Mouse (Mus musculus) stomach, postnatal 0 days (tissue): ENCODE results near the gene Olfr1176. TPM values are rescaled to one million over a fixed set of nuclear protein-coding genes. Genes with fewer than 3 reads are reported as not detected.

ENCODE experiments used
- ATAC-seq: fragments of 200-750 bp; cut with Nextera tagmentation; 2 replicates; pipeline ENCODE4 v1.8.0; 2017; ENCODE audit not compliant: low FRiP score, low TSS enrichment
- DNase-seq: peaks from one replicate; pipeline ENCODE4 v3.0.0-alpha.2; 2016; ENCODE audit warnings: low spot score
- H3K27ac ChIP-seq: fragments of 300-500 bp; sonication (generic); replicated peaks from 2 replicates; pipeline ENCODE4 v1.5.1; 2014; ENCODE audit warnings: mild to moderate bottlenecking, control low read depth
- H3K27me3 ChIP-seq: fragments of 300-500 bp; sonication (generic); 2 replicates; pipeline ENCODE4 v1.6.1; 2014; ENCODE audit warnings: low read length; ENCODE audit not compliant: control insufficient read depth, insufficient read depth
- H3K36me3 ChIP-seq: fragments of 300-500 bp; sonication (generic); 2 replicates; pipeline ENCODE4 v1.6.1; 2014; ENCODE audit warnings: low read length, mixed read lengths; ENCODE audit not compliant: control insufficient read depth, insufficient read depth
- H3K4me1 ChIP-seq: fragments of 300-500 bp; sonication (generic); replicated peaks from 2 replicates; pipeline ENCODE4 v1.6.1; 2014; ENCODE audit warnings: antibody characterized with exemption; ENCODE audit not compliant: control insufficient read depth, insufficient read depth
- H3K4me2 ChIP-seq: fragments of 300-500 bp; sonication (generic); replicated peaks from 2 replicates; pipeline ENCODE4 v1.6.1; 2014; ENCODE audit warnings: low read depth, mild to moderate bottlenecking, control low read depth, moderate library complexity
- H3K4me3 ChIP-seq: fragments of 300-500 bp; sonication (generic); 2 replicates; pipeline ENCODE4 v1.5.1; 2014; ENCODE audit warnings: low read depth, low read length, control low read depth
- H3K9ac ChIP-seq: fragments of 300-500 bp; sonication (generic); 2 replicates; pipeline ENCODE4 v1.6.1; 2014; ENCODE audit warnings: mild to moderate bottlenecking, low read length, control low read depth, mixed read lengths
- H3K9me3 ChIP-seq: fragments of 300-500 bp; sonication (generic); 2 replicates; pipeline ENCODE4 v1.6.1; 2016; ENCODE audit warnings: low read length; ENCODE audit not compliant: control insufficient read depth
- CTCF ChIP-seq: IDR thresholded peaks from 2 replicates; pipeline ENCODE4 v1.5.1; 2016; ENCODE audit warnings: antibody characterized with exemption, low read depth, mild to moderate bottlenecking, moderate library complexity
- EP300 ChIP-seq: optimal IDR thresholded peaks from 2 replicates; pipeline ENCODE3; 2016; ENCODE audit warnings: antibody characterized with exemption
- WGBS: fragments of 180-500 bp; shearing (Covaris S2); extraction: QIAGEN DNeasy Blood & Tissue Kit; methylation state at CpG from one replicate; pipeline ENCODE4 v1.1.7; 2014; 5-methylcytosine and 5-hydroxymethylcytosine counted together
- polyA plus RNA-seq: library from polyadenylated mRNA; unstranded; fragments of >200 nt; fragmentation: Nextera tagmentation; extraction: Ambion mirVana; gene quantifications from 2 replicates; pipeline ENCODE4 v1.2.1, GENCODE M21; 2015

Gene Olfr1176
- not detected in 2 replicates for polyA plus RNA-seq

DNA sequence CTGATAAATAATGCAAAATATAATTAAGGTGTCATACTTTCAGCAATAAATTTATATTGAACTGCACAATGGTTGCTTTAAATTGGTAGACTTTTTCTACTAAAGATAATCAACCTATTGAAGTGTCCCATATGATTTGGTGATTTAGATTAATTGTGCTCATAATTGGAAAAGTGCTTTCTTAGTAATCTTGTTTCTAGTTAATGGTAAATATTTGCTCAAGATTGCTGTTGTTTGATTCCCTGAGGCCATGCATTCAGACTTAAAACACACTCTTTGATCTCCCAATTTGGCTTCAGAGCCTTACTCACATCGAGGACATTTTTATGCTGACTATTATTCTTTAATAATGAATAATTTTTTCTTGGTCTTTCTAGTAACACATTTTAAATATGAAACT, at the start of gene Olfr1176:
Olfr1176 (plus strand) TSS at position 301 of the 400 bp plus-strand sequence.
- Histone ChIP-seq H3K4me3 (no peak within 1 kb of the TSS), H3K36me3 (no peaks in the 10 kb centered on the region), H3K9me3 (no peaks in the 10 kb centered on the region), H3K27me3 (no peaks in the 10 kb centered on the region), H3K4me2 (no peak within 1 kb of the TSS), H3K9ac (no peak within 1 kb of the TSS), H3K27ac (no peak within 1 kb of the TSS), H3K4me1 (no peaks in the 10 kb centered on the region)
- TF ChIP-seq CTCF (no peak), EP300 (no peak)
- DNase-seq (no peak), ATAC-seq (no peak)
- 30% methylated on average over 1 of the region's 1 CpGs for WGBS

DNA sequence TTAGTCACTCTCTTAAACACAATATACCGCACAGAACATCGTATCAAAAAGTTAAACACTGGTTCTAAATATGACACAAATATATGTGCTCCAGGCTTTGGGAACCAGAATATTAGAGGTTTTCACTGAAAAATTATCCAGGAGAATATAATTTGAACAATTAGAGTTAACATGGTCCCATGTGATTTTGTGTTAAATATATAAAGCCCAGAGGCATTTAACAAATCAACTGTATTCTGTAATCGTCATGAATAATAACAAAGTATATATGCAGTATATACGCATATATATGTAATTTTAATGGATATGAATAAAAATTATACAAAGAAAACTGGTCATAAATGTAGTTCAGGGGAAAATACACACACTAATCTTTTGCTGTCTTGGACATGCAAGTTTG, 21.5 kb upstream of the Olfr1176 start, which contains the start of gene Olfr1174-ps:
Olfr1174-ps (minus strand) TSS at position 101 of the 400 bp plus-strand sequence.
- Histone ChIP-seq H3K4me2 (no peak within 1 kb of the TSS), H3K36me3 (no peaks in the 10 kb centered on the region), H3K27ac (no peak within 1 kb of the TSS), H3K4me1 (no peaks in the 10 kb centered on the region), H3K9ac (no peak within 1 kb of the TSS), H3K9me3 (no peaks in the 10 kb centered on the region), H3K4me3 (no peak within 1 kb of the TSS), H3K27me3 (no peaks in the 10 kb centered on the region)
- 84% methylated on average over 4 of the region's 4 CpGs for WGBS
- TF ChIP-seq EP300 (no peak), CTCF (no peak)
- ATAC-seq, result no peak
- no peak for DNase-seq

DNA sequence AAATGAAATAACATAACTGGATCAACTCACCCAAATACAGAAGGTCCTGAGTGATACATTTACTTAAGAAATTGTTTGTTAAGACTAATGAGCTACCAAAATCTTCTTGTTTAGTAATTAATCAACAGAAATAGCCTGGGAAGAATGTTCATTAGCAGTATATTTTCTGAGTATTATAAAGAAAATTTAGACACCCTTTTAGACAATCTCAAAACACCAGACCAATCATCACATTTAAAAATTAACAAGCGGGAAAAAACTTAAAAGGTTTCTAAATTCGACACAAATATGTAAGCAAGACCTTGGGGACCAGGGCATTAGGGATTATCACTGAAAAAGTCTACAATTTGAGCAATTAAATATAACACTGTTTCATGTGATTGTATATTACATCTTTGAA, 9.4 kb upstream of the Olfr1176 start, which contains the start of gene Olfr1175-ps:
Olfr1175-ps (minus strand) TSS at position 101 of the 400 bp plus-strand sequence.
- H3K36me3 ChIP-seq, result no peaks in the 10 kb centered on the region
- no peaks in the 10 kb centered on the region for H3K9me3 ChIP-seq
- H3K27me3 ChIP-seq, result no peaks in the 10 kb centered on the region
- H3K4me2 ChIP-seq, result no peak within 1 kb of the TSS
- no peak within 1 kb of the TSS for H3K4me3 ChIP-seq
- ATAC-seq (no peak), DNase-seq (no peak)
- WGBS, result 83% methylated on average over 2 of the region's 2 CpGs
- no peak within 1 kb of the TSS for H3K9ac ChIP-seq
- H3K4me1 ChIP-seq, result no peaks in the 10 kb centered on the region
- no peak within 1 kb of the TSS for H3K27ac ChIP-seq
- TF ChIP-seq EP300 (no peak), CTCF (no peak)

DNA sequence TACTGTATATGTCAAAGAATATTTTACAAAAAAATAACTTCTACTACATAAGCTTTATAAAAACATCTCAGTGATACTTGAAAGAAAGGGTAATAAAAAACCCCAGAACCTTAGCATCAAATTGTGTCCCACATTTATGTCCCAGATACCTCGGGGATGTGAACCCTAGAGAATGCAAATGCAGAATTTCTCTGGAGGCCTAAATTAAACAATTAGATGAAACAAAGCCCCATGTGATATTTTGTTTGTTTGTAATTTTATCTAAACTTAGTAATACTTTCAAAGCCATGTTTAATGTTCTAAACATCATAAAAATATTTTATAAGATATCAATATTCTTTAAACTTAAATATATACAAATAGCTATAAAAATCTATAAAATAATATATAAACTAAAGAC, 9.9 kb downstream of the Olfr1176 start, which contains the start of gene Olfr1177-ps:
Olfr1177-ps (minus strand) TSS at position 101 of the 400 bp plus-strand sequence.
- DNase-seq (no peak), ATAC-seq (no peak)
- H3K4me3 ChIP-seq, result no peak within 1 kb of the TSS
- H3K4me2 ChIP-seq, result no peak within 1 kb of the TSS
- no peaks in the 10 kb centered on the region for H3K27me3 ChIP-seq
- no peak within 1 kb of the TSS for H3K27ac ChIP-seq
- no peaks in the 10 kb centered on the region for H3K4me1 ChIP-seq
- WGBS, result 82% methylated on average over 1 of the region's 1 CpGs
- H3K36me3 ChIP-seq, result no peaks in the 10 kb centered on the region
- H3K9ac ChIP-seq, result no peak within 1 kb of the TSS
- TF ChIP-seq CTCF (no peak), EP300 (no peak)
- H3K9me3 ChIP-seq, result no peaks in the 10 kb centered on the region

DNA sequence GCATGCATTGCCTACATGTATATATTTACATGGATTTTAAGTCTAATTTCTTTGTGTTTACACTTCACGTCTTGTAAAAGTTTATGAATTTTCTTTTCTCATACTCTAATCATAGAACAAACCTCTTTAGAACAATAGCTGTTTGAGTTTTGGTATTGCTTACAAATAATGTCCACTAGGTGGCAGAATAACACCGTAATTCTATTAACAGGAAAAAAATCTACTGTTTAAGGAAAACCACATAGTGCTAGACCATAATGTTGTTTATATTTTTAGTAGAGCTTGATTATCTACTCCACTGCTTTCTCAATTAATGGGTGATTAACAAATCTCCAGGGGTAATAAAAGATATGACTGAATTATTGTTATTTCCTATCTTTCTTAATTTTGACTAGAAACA, 19.8 kb downstream of the Olfr1176 start:
- no peak for ATAC-seq
- Histone ChIP-seq H3K9ac (no peak overlapping the region), H3K27me3 (no peaks in the 10 kb centered on the region), H3K36me3 (no peaks in the 10 kb centered on the region), H3K27ac (no peak overlapping the region), H3K9me3 (no peaks in the 10 kb centered on the region), H3K4me3 (no peak overlapping the region), H3K4me1 (no peaks in the 10 kb centered on the region), H3K4me2 (no peak overlapping the region)
- no peak for DNase-seq
- TF ChIP-seq CTCF (peak; percentile 78), EP300 (no peak)
- WGBS, result 0% methylated on average over 2 of the region's 2 CpGs

DNA sequence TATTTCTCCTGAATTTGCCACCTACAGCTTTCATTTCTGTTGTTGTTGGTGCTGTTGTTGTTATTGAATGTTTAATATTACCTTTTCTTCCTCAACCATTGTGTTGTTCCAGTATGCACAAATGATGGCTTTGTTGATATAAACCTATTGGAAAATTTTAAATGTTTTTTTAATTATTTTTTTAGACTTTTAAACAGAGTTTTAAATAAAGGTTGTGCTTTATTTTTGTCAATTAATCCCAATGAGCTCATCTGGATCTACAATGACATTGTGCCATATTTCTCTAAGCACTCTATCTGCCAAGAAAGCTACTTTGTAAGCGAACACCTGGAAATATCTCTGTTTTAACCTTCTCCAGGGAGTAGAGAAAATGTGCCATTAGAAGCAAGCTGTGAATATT, 50.2 kb downstream of the Olfr1176 start, which contains the start of gene Olfr1178:
Olfr1178 (plus strand) TSS at position 301 of the 400 bp plus-strand sequence.
- Histone ChIP-seq H3K27ac (no peak within 1 kb of the TSS), H3K9ac (no peak within 1 kb of the TSS), H3K4me3 (no peak within 1 kb of the TSS), H3K4me1 (no peaks in the 10 kb centered on the region), H3K4me2 (no peak within 1 kb of the TSS), H3K27me3 (no peaks in the 10 kb centered on the region), H3K9me3 (no peaks in the 10 kb centered on the region), H3K36me3 (no peaks in the 10 kb centered on the region)
- TF ChIP-seq CTCF (no peak), EP300 (no peak)
- 95% methylated on average over 1 of the region's 1 CpGs for WGBS
- ATAC-seq (no peak), DNase-seq (no peak)

Other genes starting within 250 kb of the Olfr1176 start
- not detected in 2 replicates for gene Olfr1164, start 242.8 kb upstream of the Olfr1176 start, polyA plus RNA-seq
- gene Olfr1166, start 208.4 kb upstream of the Olfr1176 start, polyA plus RNA-seq, result not detected in 2 replicates
- not detected in 2 replicates for gene Olfr1167, start 181.5 kb upstream of the Olfr1176 start, polyA plus RNA-seq
- not detected in 2 replicates for gene Olfr1168, start 154.8 kb upstream of the Olfr1176 start, polyA plus RNA-seq
- gene Olfr1170, start 108.4 kb upstream of the Olfr1176 start, polyA plus RNA-seq, result 0.04 TPM in 1 of 2 replicates, not detected in the other
- 0.01 TPM in 1 of 2 replicates, not detected in the other for gene Olfr1173, start 56.8 kb upstream of the Olfr1176 start, polyA plus RNA-seq
- gene Olfr1174-ps, start 21.6 kb upstream of the Olfr1176 start, polyA plus RNA-seq, result not detected in 2 replicates
- gene Olfr1175-ps, start 9.5 kb upstream of the Olfr1176 start, polyA plus RNA-seq, result not detected in 2 replicates
- not detected in 2 replicates for gene Olfr1177-ps, start 9.8 kb downstream of the Olfr1176 start, polyA plus RNA-seq
- gene Olfr1178, start 50.3 kb downstream of the Olfr1176 start, polyA plus RNA-seq, result 0.04 TPM in 1 of 2 replicates, not detected in the other
- gene Olfr1179, start 69.7 kb downstream of the Olfr1176 start, polyA plus RNA-seq, result not detected in 2 replicates
- not detected in 2 replicates for gene Olfr1180, start 82.4 kb downstream of the Olfr1176 start, polyA plus RNA-seq
- gene Olfr1181, start 89.5 kb downstream of the Olfr1176 start, polyA plus RNA-seq, result not detected in 2 replicates
- gene Gm13757, start 112.4 kb downstream of the Olfr1176 start, polyA plus RNA-seq, result not detected in 2 replicates
- not detected in 2 replicates for gene Olfr1183, start 118.1 kb downstream of the Olfr1176 start, polyA plus RNA-seq
- gene Olfr1184, start 146.9 kb downstream of the Olfr1176 start, polyA plus RNA-seq, result not detected in 2 replicates
- gene Olfr1185-ps1, start 156.6 kb downstream of the Olfr1176 start, polyA plus RNA-seq, result 0.02 TPM in 1 of 2 replicates, not detected in the other
- not detected in 2 replicates for gene Olfr1186, start 181.8 kb downstream of the Olfr1176 start, polyA plus RNA-seq
- gene Olfr1188, start 220.2 kb downstream of the Olfr1176 start, polyA plus RNA-seq, result not detected in 2 replicates
- not detected in 2 replicates for gene Olfr1189, start 249.7 kb downstream of the Olfr1176 start, polyA plus RNA-seq